Mouse (Mus musculus): ENCODE data around the gene Ccdc87. TPM values are rescaled to one million over a fixed set of nuclear protein-coding genes. Genes with fewer than 3 reads are reported as not detected.

The Ccdc87 gene
- polyA plus RNA-seq, 3 experiments from 2014 or later, result not detected

Other genes starting within 250 kb of the Ccdc87 start
- gene Lrfn4, start 223.7 kb upstream of the Ccdc87 start, polyA plus RNA-seq (2017; shearing (Covaris generic)), result under 1 TPM in 1 of 3 experiments, not detected in 2; 0.18 TPM
- 10 to 100 TPM; 41.4 to 48.1 (median 42.1) TPM for gene Rce1, start 213.7 kb upstream of the Ccdc87 start, polyA plus RNA-seq (2017; shearing (Covaris generic))
- not detected for gene Gm960, start 140.7 kb upstream of the Ccdc87 start, polyA plus RNA-seq (2017; shearing (Covaris generic))
- under 1 TPM in 2 of 3 experiments, not detected in 1; 0.17 to 0.20 TPM for gene Sptbn2, start 128.2 kb upstream of the Ccdc87 start, polyA plus RNA-seq (2017; shearing (Covaris generic))
- 100 to 1,000 TPM in 1 of 3 experiments, 10 to 100 TPM in 2; 59.9 to 134 (median 96.8) TPM for gene Rbm4b, start 82.9 kb upstream of the Ccdc87 start, polyA plus RNA-seq (2017; shearing (Covaris generic))
- 10 to 100 TPM; 30.3 to 45.0 (median 35.3) TPM for gene Rbm4, start 45.5 kb upstream of the Ccdc87 start, polyA plus RNA-seq (2017; shearing (Covaris generic))
- gene Gm21992, start 27.8 kb upstream of the Ccdc87 start, polyA plus RNA-seq (2017; shearing (Covaris generic)), result 10 to 100 TPM; 32.0 to 43.4 (median 35.6) TPM
- 10 to 100 TPM; 18.8 to 43.7 (median 19.1) TPM for gene Rbm14, start 27.7 kb upstream of the Ccdc87 start, polyA plus RNA-seq (2017; shearing (Covaris generic))
- 10 to 100 TPM; 47.2 to 94.6 (median 80.5) TPM for gene Ccs, start within 50 bp of the Ccdc87 start, polyA plus RNA-seq (2017; shearing (Covaris generic))
- gene Ctsf, start 15.8 kb downstream of the Ccdc87 start, polyA plus RNA-seq (2017; shearing (Covaris generic)), result 1 to 10 TPM in 2 of 3 experiments, not detected in 1; 2.2 to 5.0 TPM
- under 1 TPM in 1 of 3 experiments, not detected in 2; 0.36 TPM for gene Actn3, start 38.5 kb downstream of the Ccdc87 start, polyA plus RNA-seq (2017; shearing (Covaris generic))
- gene Zdhhc24, start 39.3 kb downstream of the Ccdc87 start, polyA plus RNA-seq (2017; shearing (Covaris generic)), result 1 to 10 TPM; 5.1 to 6.7 (median 6.7) TPM
- 1 to 10 TPM in 1 of 3 experiments, under 1 TPM in 1, not detected in 1; 0.41 to 1.0 TPM for gene Bbs1, start 67.3 kb downstream of the Ccdc87 start, polyA plus RNA-seq (2017; shearing (Covaris generic))
- gene Dpp3, start 88.9 kb downstream of the Ccdc87 start, polyA plus RNA-seq (2017; shearing (Covaris generic)), result 10 to 100 TPM; 45.9 to 56.8 (median 47.7) TPM
- gene Peli3, start 103.8 kb downstream of the Ccdc87 start, polyA plus RNA-seq (2017; shearing (Covaris generic)), result under 1 TPM in 1 of 3 experiments, not detected in 2; 0.39 TPM
- gene Mrpl11, start 122.8 kb downstream of the Ccdc87 start, polyA plus RNA-seq (2017; shearing (Covaris generic)), result 10 to 100 TPM; 76.1 to 89.6 (median 87.7) TPM
- gene Npas4, start 150.9 kb downstream of the Ccdc87 start, polyA plus RNA-seq (2017; shearing (Covaris generic)), result 1 to 10 TPM in 2 of 3 experiments, under 1 TPM in 1; 0.60 to 1.9 (median 1.4) TPM
- gene Slc29a2, start 184.5 kb downstream of the Ccdc87 start, polyA plus RNA-seq (2017; shearing (Covaris generic)), result 1 to 10 TPM in 2 of 3 experiments, under 1 TPM in 1; 0.20 to 2.4 (median 1.7) TPM
- gene B4gat1, start 199.5 kb downstream of the Ccdc87 start, polyA plus RNA-seq (2017; shearing (Covaris generic)), result 10 to 100 TPM; 10.3 to 12.5 (median 10.4) TPM
- under 1 TPM; 0.41 to 0.81 (median 0.44) TPM for gene AC124502.3, start 199.5 kb downstream of the Ccdc87 start, polyA plus RNA-seq (2017; shearing (Covaris generic))
- 100 to 1,000 TPM in 2 of 3 experiments, 10 to 100 TPM in 1; 98.2 to 118 (median 109) TPM for gene Brms1, start 202.0 kb downstream of the Ccdc87 start, polyA plus RNA-seq (2017; shearing (Covaris generic))
- under 1 TPM in 1 of 3 experiments, not detected in 2; 0.19 TPM for gene Rin1, start 211.1 kb downstream of the Ccdc87 start, polyA plus RNA-seq (2017; shearing (Covaris generic))
- not detected for gene Cd248, start 228.7 kb downstream of the Ccdc87 start, polyA plus RNA-seq (2017; shearing (Covaris generic))
- not detected for gene Tmem151a, start 246.2 kb downstream of the Ccdc87 start, polyA plus RNA-seq (2017; shearing (Covaris generic))
- gene Yif1a, start 249.2 kb downstream of the Ccdc87 start, polyA plus RNA-seq (2017; shearing (Covaris generic)), result 10 to 100 TPM; 45.7 to 65.4 (median 46.2) TPM

Data from inflammation-experienced regulatory T-cells, adult 6 months (primary cell).